In the genomic region with DNA sequence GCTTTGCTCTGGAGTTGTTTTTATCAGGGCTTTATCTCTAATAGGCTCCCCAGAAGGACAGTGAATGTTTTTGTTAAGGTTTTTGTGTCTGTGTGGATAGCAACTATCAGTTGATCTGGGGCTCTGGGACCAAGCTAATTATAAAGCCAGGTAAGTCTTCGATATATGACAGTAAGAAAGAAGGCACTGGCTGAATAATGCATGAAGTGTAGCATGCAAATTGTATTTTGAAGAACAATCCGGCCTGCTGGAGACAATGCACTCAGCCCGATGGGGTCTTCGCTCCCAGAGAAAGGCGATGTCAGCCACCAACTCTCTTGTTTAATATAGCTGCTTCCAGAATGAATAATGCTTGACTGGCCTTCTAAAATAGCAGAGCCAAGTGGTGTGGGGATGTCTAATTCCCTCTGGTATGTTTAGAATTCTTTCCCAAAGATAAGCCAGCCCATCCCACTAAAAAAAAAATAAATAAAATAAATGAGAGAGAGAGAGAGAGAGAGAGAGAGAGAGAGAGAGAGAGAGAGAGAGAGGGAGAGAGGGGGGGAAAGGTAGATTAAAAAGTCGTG, we compare ENCODE assay signal across 19 mouse cellular contexts.
DNase-seq lines count a peak whose midpoint lies in the region; ATAC-seq lines count a peak whose summit lies in the region.
"Had no signal": no experiment of that assay in that cellular context is flagged by ENCODE, and none has a peak within 500 bp of the region (broad histone marks: within the 10 kb centered on the region; RNA-seq: fewer than 3 reads in every experiment).

No protein-coding gene starts in this region.

- H3K4me3 ChIP-seq in heart, embryonic 10.5 days = no peak overlapping the region
- H3K4me3 ChIP-seq in neural tube, embryonic 13.5 days = no peak overlapping the region
- H3K4me3 ChIP-seq in hindbrain, embryonic 13.5 days = no peak overlapping the region
- no peak overlapping the region for H3K4me3 ChIP-seq in midbrain, embryonic 16.5 days (ENCODE audit: low read depth, low read length)
- H3K4me3 ChIP-seq: forebrain, embryonic 10.5 days; layer of hippocampus, adult 2 months had no signal

- peaks cover 50% of the 10 kb centered on the region for H3K4me1 ChIP-seq in heart, embryonic 10.5 days
- peaks cover 46% of the 10 kb centered on the region for H3K4me1 ChIP-seq in neural tube, embryonic 13.5 days (replicated peaks)
- peaks cover 51% of the 10 kb centered on the region for H3K4me1 ChIP-seq in hindbrain, embryonic 13.5 days (replicated peaks)
- H3K4me1 ChIP-seq in midbrain, embryonic 16.5 days (ENCODE audit: control insufficient read depth, insufficient read depth, low read length) = peaks cover 32% of the 10 kb centered on the region

- 51% methylated on average over 6 of the region's 6 CpGs for WGBS in heart, embryonic 10.5 days
- WGBS in neural tube, embryonic 13.5 days = 23% methylated on average over 6 of the region's 6 CpGs
- 26% methylated on average over 6 of the region's 6 CpGs for WGBS in hindbrain, embryonic 13.5 days
- 12% methylated on average over 6 of the region's 6 CpGs for WGBS in midbrain, embryonic 16.5 days

- no peak overlapping the region for H3K9ac ChIP-seq in neural tube, embryonic 13.5 days
- H3K9ac ChIP-seq in hindbrain, embryonic 13.5 days = no peak overlapping the region
- H3K9ac ChIP-seq in midbrain, embryonic 16.5 days (ENCODE audit: low read depth, low read length) = no peak overlapping the region
- H3K9ac ChIP-seq: liver, embryonic 14.5 days had no signal

- peak overlapping the region; percentile 47; the same call in 1 of the 2 replicates for H3K27ac ChIP-seq in heart, embryonic 10.5 days
- 0 out of 2 replicates have a peak overlapping the region, but pooled peaks have one; percentile 54 for H3K27ac ChIP-seq in neural tube, embryonic 13.5 days (replicated peaks)
- peak overlapping the region; percentile 70 for H3K27ac ChIP-seq in hindbrain, embryonic 13.5 days
- peak overlapping the region; percentile 65 for H3K27ac ChIP-seq in midbrain, embryonic 16.5 days (ENCODE audit: low read length)
- H3K27ac ChIP-seq: forebrain, embryonic 10.5 days; kidney, postnatal 0 days; layer of hippocampus, adult 2 months; liver, embryonic 14.5 days had no signal

- ATAC-seq in neural tube, embryonic 13.5 days (ENCODE audit: low read depth) = no peak
- 0 out of 2 replicates have a peak, but pooled peaks have one; percentile 22 for ATAC-seq in hindbrain, embryonic 13.5 days (ENCODE audit: low FRiP score)
- peak; percentile 64; the same call in 1 of the 2 replicates for ATAC-seq in midbrain, embryonic 16.5 days
- ATAC-seq: intestine, embryonic 16.5 days had no signal

- H3K9me3 ChIP-seq in heart, embryonic 10.5 days = no peaks in the 10 kb centered on the region
- H3K9me3 ChIP-seq in neural tube, embryonic 13.5 days = no peaks in the 10 kb centered on the region
- H3K9me3 ChIP-seq in hindbrain, embryonic 13.5 days = no peaks in the 10 kb centered on the region
- no peaks in the 10 kb centered on the region for H3K9me3 ChIP-seq in midbrain, embryonic 16.5 days (replicated peaks; ENCODE audit: control insufficient read depth, low read length, poor library complexity, severe bottlenecking)
- H3K9me3 ChIP-seq: forebrain, embryonic 10.5 days had no signal

- no peaks in the 10 kb centered on the region for H3K27me3 ChIP-seq in heart, embryonic 10.5 days (ENCODE audit: insufficient read depth, poor library complexity, severe bottlenecking)
- H3K27me3 ChIP-seq in neural tube, embryonic 13.5 days = no peaks in the 10 kb centered on the region
- H3K27me3 ChIP-seq in hindbrain, embryonic 13.5 days = no peaks in the 10 kb centered on the region
- no peaks in the 10 kb centered on the region for H3K27me3 ChIP-seq in midbrain, embryonic 16.5 days (ENCODE audit: control insufficient read depth, insufficient read depth, low read depth, low read length)

- H3K4me2 ChIP-seq in neural tube, embryonic 13.5 days = no peak overlapping the region
- H3K4me2 ChIP-seq in hindbrain, embryonic 13.5 days = no peak overlapping the region
- H3K4me2 ChIP-seq in midbrain, embryonic 16.5 days (ENCODE audit: low read length) = no peak overlapping the region

- no peaks in the 10 kb centered on the region for H3K36me3 ChIP-seq in heart, embryonic 10.5 days
- H3K36me3 ChIP-seq in neural tube, embryonic 13.5 days = no peaks in the 10 kb centered on the region
- no peaks in the 10 kb centered on the region for H3K36me3 ChIP-seq in hindbrain, embryonic 13.5 days
- H3K36me3 ChIP-seq in midbrain, embryonic 16.5 days (ENCODE audit: control insufficient read depth, insufficient read depth, low read length) = no peaks in the 10 kb centered on the region
- H3K36me3 ChIP-seq: forebrain, embryonic 10.5 days had no signal

- DNase-seq in heart, embryonic 10.5 days (ENCODE audit: low spot score) = no peak
- DNase-seq in heart, adult 9 months (ENCODE audit: low spot score in 2 of 2) = no peak
- DNase-seq in neural tube, embryonic 10.5 days (ENCODE audit: extremely low spot score, low spot score) = no peak
- no peak for DNase-seq in embryo, embryonic 10 days (ENCODE audit: low spot score)
- DNase-seq in adrenal gland, postnatal 36 days = no peak
- DNase-seq: cerebellum, adult 9-10 months; heart, adult 18-20 months; heart, postnatal 14 days; lung, postnatal 10 days; spleen, adult 18-20 months; thymus, postnatal 36 days had no signal
